Mouse (Mus musculus) induced T-regulatory cell, adult 2 months (primary cell): Measurements from ENCODE around the gene Mrps15.
"Not testable (repeated sequence)": the region's sequence is repeated elsewhere in the genome, so short reads cannot be mapped to it uniquely, and the experiment has no call there.

Experiments
- DNase-seq: peaks from one replicate; pipeline ENCODE4 v3.0.0-alpha.2; 2012; ENCODE audit warnings: low read depth

Gene Mrps15

DNA sequence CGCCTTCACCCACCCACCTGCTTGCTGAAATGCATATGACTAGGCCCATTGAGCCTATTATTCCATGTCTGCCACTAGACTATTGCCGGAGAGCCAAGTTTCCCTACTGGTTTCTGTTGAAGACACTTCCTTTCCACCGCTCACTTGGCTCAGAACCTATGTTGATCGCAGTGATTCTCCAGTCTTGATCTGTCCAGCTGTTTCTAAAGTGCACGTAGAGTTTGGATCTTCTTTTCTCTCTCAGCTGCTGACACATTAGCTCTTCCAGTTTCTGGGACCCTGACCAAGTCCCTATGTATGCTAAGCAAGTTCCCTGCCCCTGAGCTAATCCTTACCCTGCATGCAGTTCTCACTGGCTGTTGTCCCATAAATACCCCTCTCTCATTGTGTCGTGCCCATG lies 31.1 kb downstream of the Mrps15 start:
- no peak for DNase-seq

DNA sequence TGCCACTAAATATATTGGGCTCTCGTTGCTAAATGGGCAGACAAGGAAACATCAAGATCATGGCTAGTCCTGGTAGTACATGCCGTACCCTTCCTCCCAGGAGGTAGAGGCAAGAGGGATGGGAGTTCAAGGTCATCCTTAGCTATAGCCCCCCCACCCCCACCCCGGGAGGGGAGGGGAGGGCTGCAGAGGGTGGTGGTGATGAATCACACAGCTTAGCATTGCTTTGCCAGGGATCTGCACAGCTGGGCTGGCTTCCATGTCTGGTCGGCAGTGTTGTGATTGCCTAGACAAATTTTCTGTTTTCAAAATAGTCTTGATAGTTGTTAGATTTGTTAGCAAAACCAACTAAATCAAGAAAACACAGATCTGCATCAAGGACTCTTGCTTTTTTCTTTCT lies 32.5 kb downstream of the Mrps15 start:
- no peak for DNase-seq

GRCm38 (mm10) chr4:126081601-126082000 lies 34.9 kb downstream of the Mrps15 start:
- no peak for DNase-seq

GRCm38 (mm10) chr4:126083021-126083420 lies 36.3 kb downstream of the Mrps15 start:
- no peak for DNase-seq

DNA sequence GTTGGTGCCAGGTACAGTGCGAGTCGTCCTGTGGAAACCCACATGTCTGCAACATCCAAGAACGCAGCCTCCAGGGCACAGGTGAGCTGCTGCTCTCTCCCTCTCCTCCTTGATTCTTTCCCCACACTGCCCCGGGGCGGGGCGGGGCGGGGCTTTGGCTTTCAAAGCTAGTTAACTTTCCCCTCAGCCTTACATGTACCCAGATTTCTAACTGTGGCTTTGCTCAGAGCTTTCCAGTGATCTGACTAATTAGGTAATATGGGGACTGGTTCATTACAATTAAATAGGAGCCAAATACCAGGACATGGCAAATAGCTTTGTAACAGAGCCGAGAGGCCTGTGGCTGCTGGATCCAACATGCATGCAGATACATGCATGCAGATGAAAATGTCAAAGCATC lies 37.7 kb downstream of the Mrps15 start:
- no peak for DNase-seq

DNA sequence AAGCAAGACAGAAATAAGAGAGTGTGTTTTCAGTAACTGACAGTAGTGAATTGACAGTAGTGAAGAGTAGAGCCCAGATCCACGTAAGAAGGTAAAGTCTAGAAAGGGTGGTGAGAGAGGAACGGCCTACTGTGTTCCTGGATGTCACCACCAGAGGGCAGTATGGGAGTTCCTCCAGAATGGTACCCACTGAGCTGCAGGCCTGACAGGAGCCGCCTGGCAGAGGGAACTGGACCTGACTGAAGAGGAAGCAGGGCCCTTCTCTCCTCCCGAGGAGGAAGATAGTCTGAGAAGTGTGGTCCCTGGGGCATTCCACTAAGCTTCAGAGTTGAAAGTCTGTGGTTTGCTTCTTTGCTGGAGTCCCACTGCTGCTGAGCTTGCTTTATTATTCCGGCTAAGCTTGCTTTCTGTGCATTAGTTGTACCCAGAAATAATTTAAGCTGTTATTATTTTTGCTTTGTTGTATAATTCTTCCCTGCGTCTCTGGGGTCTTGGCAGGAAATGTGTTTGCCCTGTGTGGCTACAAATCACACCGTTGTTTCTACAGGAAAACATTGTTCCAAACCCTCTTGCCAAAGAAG lies 39.4 kb downstream of the Mrps15 start:
- DNase-seq, result peak; percentile 93

- DNase-seq, result peak; percentile 49
Measured at GRCm38 (mm10) chr4:126090101-126090847, 43.5 kb downstream of the Mrps15 start.

GRCm38 (mm10) chr4:126090848-126091124 lies 44.1 kb downstream of the Mrps15 start:
- no peak for DNase-seq

- no peak for DNase-seq
Measured at GRCm38 (mm10) chr4:126091873-126092272, 45.1 kb downstream of the Mrps15 start.

DNA sequence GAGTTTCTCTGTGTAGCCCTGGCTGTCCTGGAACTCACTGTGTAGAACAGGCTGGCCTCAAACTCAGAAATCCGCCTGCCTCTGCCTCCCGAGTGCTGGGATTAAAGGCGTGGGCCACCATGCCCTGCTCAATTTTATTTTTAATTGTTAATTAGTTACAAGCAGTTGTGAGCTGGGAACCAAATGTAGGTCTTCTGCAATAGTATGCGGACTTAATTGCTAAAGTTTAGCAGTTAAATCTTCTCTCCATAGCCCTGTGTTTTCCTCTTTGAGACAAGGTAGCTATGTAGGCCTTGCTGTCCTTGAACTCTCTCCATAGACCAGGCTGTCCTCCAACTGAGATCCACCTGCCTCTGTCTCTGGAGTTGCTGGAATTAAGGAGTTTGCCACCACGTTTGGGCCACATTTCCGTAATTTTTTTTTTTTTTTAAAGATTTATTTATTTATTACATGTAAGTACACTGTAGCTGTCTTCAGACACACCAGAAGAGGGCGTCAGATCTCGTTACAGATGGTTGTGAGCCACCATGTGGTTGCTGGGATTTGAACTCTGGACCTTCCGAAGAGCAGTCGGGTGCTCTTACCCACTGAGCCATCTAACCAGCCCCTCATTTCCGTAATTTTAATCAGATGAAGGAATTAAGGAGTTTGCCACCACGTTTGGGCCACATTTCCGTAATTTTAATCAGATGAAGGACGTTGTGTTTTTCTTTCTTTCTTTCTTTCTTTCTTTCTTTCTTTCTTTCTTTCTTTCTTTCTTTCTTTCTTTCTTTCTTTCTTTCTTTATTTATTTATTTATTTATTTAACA lies 49.1 kb downstream of the Mrps15 start:
- not testable (repeated sequence) for DNase-seq

DNA sequence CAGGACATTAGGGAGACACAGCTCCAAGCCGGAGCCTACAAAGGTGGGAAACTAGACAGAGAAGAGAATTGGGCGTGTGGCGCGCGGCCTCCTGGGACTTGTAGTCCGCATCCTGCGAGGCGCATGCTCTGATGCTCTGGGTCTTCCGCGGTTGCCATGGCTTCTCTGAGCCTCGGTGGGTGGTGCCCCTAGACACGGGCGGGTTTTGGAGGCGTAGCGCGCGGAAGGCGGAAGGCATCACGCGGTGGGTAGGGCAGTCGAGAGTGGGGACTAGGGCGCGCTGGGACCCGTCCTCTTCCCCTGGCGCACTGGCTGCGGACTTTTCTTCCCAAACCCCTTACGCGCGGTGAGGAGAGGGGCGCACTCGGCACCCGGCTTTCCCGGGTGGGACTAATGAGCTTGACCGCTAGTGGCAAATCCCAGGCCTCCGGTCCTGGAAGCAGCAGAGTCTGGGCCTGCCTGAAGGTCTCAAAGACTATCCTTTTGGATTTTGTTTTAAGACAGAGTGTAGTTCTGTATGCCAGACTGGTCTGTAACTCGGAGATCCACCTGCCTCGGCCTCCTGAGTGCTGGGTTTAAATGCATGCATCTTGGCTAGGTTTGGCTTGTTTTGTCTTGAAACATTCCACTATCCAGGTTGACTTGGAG lies 49.9 kb downstream of the Mrps15 start, which contains the start of gene Lsm10:
Gene Lsm10, plus strand, starts transcription at position 160 of the 648 bp plus-strand sequence.
- peak; percentile 98 for DNase-seq

DNA sequence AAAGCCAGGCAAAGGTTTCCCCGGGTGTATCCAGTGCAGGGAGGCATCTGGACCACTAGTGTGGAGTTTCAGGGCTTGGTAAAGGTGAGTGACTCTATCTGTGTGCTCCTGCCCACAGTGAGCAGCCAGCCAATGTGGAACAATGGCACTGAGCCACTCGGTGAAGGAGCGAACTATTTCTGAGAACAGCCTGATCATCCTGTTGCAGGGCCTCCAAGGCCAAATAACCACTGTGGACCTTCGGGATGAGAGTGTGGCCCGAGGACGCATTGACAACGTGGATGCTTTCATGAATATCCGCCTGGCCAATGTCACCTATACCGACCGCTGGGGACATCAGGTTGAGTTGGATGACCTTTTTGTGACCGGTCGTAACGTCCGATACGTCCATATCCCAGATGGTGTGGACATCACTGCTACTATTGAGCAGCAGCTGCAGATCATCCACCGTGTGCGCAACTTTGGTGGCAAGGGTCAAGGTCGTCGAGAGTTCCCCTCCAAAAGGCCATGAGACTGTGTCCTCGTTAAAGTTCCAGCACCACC lies 51.1 kb downstream of the Mrps15 start:
- no peak for DNase-seq

DNA sequence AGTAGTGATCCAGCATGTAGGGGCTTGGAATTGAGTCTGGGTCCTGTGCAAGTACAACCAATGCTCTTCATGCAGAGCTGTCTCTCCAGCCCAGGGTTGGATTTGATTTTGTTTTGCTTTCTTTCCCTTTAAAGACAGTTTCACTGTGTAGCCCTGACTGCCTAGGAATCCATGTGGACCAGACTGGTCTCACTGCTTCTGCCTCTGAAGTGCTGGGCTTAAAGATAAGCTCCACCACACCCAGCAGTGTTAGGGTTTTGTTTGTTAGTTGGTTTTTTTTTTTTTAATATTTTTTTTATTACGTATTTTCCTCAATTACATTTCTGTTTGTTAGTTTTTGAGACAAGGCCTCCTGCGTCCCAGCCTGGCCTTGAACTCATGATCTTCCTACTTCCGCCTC lies 52.6 kb downstream of the Mrps15 start:
- DNase-seq, result no peak

DNA sequence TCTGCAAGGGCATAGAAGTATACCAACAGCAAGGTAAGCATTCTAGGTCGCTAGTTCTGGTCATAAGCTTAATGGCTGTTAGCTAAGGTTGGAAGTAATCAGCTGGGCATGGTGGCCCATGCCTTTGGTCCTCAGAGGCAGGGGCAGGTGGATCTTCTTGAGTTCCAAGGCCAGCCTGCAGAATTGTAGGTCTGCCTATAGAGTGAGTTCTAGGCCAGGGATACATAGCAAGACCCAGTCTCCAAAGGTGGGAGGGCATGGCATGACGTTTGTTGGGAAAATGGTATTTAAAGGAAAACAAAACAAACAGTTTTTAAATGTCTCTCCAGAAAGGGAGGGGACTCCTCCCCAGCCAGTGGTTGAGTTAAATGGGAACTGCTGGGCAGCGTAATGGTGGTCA lies 54.0 kb downstream of the Mrps15 start:
- DNase-seq, result no peak

GRCm38 (mm10) chr4:126102061-126102841 lies 55.5 kb downstream of the Mrps15 start:
- peak; percentile 35 for DNase-seq

DNA sequence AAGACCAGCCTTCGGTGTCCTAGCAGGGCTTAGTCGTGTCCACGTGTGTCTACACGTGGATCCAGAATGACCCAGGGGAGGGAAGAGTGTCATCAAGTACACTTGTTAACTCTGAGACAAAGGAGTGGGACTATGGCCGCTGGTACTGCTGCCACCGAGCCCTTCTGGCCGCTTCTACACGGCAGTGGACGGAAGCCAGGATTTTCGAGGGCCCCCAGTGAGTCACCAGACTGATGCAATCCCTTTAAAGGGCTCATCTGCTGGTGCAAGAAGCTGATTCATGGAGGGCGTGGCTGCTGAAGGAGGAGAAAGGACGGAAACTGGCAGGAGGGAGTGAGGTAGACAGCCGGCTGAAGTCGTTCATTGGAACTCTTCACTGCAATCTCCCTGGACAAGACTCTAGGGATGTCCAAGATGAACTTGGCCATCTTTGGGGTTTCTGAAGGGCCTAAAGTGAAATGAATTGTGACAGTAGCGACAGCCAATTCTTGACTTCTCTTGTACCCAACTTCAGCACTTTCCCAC lies 56.4 kb downstream of the Mrps15 start:
- DNase-seq, result peak; percentile 88

GRCm38 (mm10) chr4:126103590-126104068 lies 56.9 kb downstream of the Mrps15 start, which contains the start of gene Stk40:
Gene Stk40 (plus strand): TSS chr4:126103957.
- peak; percentile 99 for DNase-seq

- peak; percentile 59 for DNase-seq
Measured at GRCm38 (mm10) chr4:126104261-126105075, 57.7 kb downstream of the Mrps15 start.
